Mouse (Mus musculus): ENCODE results near the gene Sox13. TPM values are rescaled to one million over a fixed set of nuclear protein-coding genes. Genes with fewer than 3 reads are reported as not detected.
A peak's percentile ranks its signal among the peaks of the same experiment; 100 is the strongest.

Gene Sox13
- polyA plus RNA-seq (2015; fragmentation: Nextera tagmentation; extraction: Ambion mirVana): 4.3 and 4.9 TPM in 2 replicates

DNA sequence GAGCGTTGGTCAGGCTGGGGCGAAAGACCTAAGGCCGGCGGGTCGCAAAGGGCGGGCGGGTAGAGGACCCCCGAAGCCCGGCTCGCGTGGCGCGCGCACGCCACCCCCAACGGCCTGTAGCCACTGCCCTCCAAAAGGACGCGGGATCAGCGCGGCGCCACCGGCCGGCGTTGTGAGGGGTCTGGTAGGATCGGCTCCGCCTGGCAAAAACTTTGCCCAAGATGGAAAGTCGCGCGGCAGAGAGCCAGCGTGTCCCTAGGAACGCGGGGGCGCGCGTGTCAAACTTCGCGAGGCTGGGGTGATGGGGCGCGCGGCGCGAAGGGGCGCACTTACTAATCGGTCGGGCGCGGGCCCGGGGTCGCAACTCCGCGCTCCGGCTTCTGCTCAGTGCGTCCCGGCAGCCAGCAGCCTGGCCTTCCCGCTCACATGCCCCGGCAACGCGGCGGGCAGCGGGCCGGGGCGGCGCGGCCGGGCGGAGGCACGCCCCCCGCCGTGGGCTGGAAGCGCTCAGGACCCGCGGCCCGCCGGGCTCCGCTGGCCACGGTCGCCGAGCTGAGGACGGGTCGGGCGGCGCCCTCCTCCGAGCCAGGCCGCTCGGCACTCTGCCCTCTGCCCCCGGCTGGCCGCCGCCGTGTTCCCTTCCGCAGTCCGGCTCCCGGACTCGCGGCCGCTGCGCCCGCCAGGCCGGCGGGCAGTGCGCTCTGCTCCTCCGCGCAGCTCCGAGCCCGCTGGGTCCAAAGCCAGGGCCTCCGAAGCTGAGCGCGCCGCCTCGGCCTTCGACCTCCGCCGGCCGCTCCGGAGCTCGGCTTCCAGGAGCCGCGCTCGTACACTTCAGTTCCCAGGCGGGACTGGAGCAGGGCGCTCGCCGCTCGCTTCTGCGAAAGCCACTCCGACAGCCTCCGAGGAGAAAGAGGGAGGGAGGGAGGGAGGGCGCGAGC is at the start of gene Sox13:
Gene Sox13 (minus strand): TSS at position 835 of the 938 bp plus-strand sequence.
- peak within 1 kb of the TSS; percentile 83 for H3K4me3 ChIP-seq
- H3K36me3 ChIP-seq: no peaks in the 10 kb centered on the region
- H3K9ac ChIP-seq: peak within 1 kb of the TSS; percentile 87
- peaks cover 18% of the 10 kb centered on the region for H3K27me3 ChIP-seq (replicated peaks)
- no peaks in the 10 kb centered on the region for H3K9me3 ChIP-seq
- H3K27ac ChIP-seq (replicated peaks): peak within 1 kb of the TSS; percentile 85
- peak; percentile 27; the same call in 1 of the 2 replicates for ATAC-seq (ENCODE audit: extremely low read depth, insufficient number of reproducible peaks, low FRiP score, low TSS enrichment)
- peaks cover 25% of the 10 kb centered on the region for H3K4me1 ChIP-seq
- peak within 1 kb of the TSS; percentile 99 for H3K4me2 ChIP-seq
- under 1% methylated on average over 106 of the region's 128 CpGs for WGBS

DNA sequence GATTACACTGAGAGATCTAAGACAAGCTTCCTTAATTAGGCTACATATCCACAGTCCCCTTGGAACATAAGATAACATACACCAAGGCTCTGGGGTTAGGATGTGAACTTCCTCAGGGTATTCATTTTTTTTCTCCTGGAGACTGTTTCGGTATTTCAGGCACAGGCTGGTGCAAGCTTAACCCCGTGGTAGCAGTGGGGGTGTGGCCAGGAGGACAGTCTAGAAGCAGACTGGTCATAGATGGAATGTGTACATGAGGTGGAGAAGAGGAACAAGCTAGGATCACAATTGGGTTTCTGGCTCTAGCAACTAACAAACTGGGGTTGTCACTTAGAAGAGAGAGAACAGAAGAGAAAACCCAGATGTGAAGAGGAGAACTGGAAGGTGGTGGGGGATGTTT is 47.4 kb upstream of the Sox13 start:
- Histone ChIP-seq H3K9me3 (no peaks in the 10 kb centered on the region), H3K27ac (replicated peaks) (peak overlapping the region; percentile 63), H3K4me1 (peaks cover 27% of the 10 kb centered on the region), H3K9ac (no peak overlapping the region), H3K27me3 (replicated peaks) (no peaks in the 10 kb centered on the region), H3K4me3 (no peak overlapping the region), H3K4me2 (no peak overlapping the region), H3K36me3 (no peaks in the 10 kb centered on the region)
- no peak for ATAC-seq (ENCODE audit: extremely low read depth, insufficient number of reproducible peaks, low FRiP score, low TSS enrichment)
- 19% methylated on average over 2 of the region's 2 CpGs for WGBS

DNA sequence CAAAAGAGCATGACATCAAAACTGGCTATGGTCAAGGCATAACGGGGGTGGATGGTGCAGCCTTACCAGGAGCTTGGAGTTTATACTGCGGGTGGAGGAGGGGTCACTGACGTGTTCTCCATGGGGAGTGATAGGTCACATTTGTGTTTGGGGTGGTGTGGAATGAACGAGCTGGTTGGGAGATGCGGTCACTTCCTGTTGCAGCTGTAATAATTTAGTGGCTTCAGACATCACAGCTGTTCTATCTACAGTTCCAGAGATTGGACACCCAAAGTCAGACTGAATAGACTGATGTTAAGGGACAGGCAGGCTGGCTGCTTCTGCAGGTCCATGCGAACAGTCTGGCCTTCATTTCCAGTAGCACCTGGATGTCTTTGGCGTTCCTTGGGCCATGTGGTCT is 46.9 kb upstream of the Sox13 start:
- Histone ChIP-seq H3K27ac (replicated peaks) (peak overlapping the region; percentile 63), H3K9ac (no peak overlapping the region), H3K27me3 (replicated peaks) (no peaks in the 10 kb centered on the region), H3K36me3 (no peaks in the 10 kb centered on the region), H3K9me3 (no peaks in the 10 kb centered on the region), H3K4me1 (peaks cover 27% of the 10 kb centered on the region), H3K4me3 (no peak overlapping the region), H3K4me2 (no peak overlapping the region)
- no peak for ATAC-seq (ENCODE audit: extremely low read depth, insufficient number of reproducible peaks, low FRiP score, low TSS enrichment)
- 49% methylated on average over 7 of the region's 7 CpGs for WGBS

DNA sequence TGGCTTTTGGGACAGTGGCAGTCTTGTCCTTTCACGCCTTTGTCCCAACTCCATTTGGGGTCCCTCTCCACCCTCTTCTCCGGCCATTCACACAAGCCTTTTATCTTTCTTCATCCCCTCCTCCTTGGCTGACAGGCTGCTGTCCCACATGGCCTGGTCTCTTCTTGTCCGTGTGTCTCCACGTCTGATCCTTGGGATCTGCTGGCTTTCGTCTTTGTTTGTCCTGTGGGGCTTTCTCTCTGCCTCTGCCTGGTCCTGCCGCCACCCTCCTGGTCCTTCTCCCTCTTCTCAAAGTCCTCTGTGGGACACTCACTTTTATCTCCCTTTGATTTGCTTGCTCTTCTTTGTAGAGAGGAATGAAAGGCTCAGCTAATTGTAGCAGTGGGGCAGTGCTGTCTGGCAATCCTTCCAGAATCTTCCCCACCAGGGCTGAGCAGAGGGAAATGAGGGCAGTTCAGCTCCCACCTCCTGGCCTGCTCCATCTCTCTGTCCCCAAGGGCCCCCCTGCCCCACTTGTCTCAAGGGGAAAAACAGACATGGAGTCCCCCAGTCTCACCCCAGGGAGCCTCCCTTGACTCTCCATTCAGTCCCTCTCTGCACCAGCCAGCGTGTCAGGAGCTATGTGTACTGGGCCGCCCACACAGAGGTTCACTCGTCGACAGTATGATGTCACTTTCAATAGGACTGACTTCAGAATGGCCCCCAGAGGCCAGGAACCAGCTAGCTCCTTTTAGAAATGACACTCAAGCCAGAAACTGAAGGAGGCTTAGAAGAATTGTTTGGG is 46.3 kb upstream of the Sox13 start:
- 0 out of 2 replicates have a peak overlapping the region, but pooled peaks have one; percentile 28 for H3K9ac ChIP-seq
- H3K27me3 ChIP-seq (replicated peaks): no peaks in the 10 kb centered on the region
- no peak overlapping the region for H3K4me3 ChIP-seq
- no peaks in the 10 kb centered on the region for H3K36me3 ChIP-seq
- H3K9me3 ChIP-seq: no peaks in the 10 kb centered on the region
- peak overlapping the region; percentile 63 for H3K27ac ChIP-seq (replicated peaks)
- peaks cover 31% of the 10 kb centered on the region for H3K4me1 ChIP-seq
- peak; percentile 63 for ATAC-seq (ENCODE audit: extremely low read depth, insufficient number of reproducible peaks, low FRiP score, low TSS enrichment)
- H3K4me2 ChIP-seq: no peak overlapping the region; the same call in 1 of the 2 replicates
- 30% methylated on average over 10 of the region's 10 CpGs for WGBS

DNA sequence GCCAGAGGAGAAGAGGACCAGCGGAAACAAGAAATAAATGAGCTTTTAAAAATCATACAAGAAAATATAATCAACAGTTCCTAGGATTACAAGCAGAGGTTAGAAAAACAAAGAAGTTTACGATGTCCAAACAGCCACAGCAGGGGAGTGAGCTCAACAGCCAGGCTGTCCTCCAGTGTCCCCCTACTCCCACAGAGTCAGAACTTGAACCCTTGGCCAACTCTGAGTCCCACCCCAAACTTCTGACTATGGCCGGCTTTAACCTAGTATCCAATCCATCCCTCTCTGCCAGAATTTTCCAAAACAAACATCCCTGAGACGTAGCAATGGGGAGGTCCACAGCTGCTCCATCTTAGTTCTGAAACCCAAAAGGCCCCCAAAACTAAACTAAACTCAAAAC is 45.0 kb upstream of the Sox13 start:
- Histone ChIP-seq H3K36me3 (no peaks in the 10 kb centered on the region), H3K4me2 (no peak overlapping the region), H3K9ac (no peak overlapping the region), H3K4me3 (no peak overlapping the region), H3K4me1 (peaks cover 37% of the 10 kb centered on the region), H3K9me3 (no peaks in the 10 kb centered on the region), H3K27ac (replicated peaks) (no peak overlapping the region), H3K27me3 (replicated peaks) (no peaks in the 10 kb centered on the region)
- ATAC-seq (ENCODE audit: extremely low read depth, insufficient number of reproducible peaks, low FRiP score, low TSS enrichment): no peak
- WGBS: 77% methylated on average over 4 of the region's 4 CpGs

DNA sequence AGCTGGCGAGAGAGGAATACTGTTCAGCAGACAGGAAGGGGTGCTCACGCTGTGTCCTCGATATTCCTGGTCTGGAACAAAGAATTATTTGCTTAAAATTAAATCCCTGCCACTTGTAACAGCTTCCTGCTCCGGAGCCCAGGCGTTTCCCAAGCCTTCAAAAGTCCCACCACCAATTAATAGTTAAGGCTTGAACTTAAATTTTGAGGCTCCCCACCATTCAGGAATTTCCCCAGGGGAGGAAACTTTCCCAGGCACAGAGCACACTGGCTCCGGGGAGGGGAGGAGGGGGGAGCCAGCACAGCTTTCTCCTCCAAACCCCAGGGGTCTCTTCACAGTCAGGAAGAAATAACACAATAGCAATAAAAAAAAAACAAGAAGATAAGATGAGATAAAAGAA is 44.6 kb upstream of the Sox13 start:
- Histone ChIP-seq H3K36me3 (no peaks in the 10 kb centered on the region), H3K9ac (no peak overlapping the region), H3K27ac (replicated peaks) (no peak overlapping the region), H3K27me3 (replicated peaks) (no peaks in the 10 kb centered on the region), H3K9me3 (no peaks in the 10 kb centered on the region), H3K4me3 (no peak overlapping the region), H3K4me2 (no peak overlapping the region), H3K4me1 (peaks cover 37% of the 10 kb centered on the region)
- ATAC-seq (ENCODE audit: extremely low read depth, insufficient number of reproducible peaks, low FRiP score, low TSS enrichment): no peak
- 35% methylated on average over 6 of the region's 6 CpGs for WGBS

DNA sequence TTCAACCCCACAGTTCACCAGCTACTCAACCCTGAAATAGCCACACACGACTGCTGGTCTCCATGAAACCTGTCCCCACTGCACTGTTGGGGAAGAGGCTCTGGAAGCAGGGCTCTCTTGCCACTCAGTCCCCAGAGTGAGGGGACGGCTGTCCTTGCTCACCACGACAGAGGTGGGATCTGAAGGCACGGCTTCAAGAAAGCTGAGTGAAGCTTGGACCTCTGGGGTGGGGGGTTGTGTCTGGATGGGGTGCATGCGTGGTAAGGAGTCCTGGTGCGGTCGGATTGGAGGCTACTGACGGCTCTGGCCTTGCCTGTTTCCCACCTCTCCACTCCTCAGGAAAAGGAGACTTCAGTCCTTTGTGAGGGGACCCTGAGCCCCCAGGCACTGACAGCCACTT is 43.7 kb upstream of the Sox13 start:
- H3K36me3 ChIP-seq: no peaks in the 10 kb centered on the region

DNA sequence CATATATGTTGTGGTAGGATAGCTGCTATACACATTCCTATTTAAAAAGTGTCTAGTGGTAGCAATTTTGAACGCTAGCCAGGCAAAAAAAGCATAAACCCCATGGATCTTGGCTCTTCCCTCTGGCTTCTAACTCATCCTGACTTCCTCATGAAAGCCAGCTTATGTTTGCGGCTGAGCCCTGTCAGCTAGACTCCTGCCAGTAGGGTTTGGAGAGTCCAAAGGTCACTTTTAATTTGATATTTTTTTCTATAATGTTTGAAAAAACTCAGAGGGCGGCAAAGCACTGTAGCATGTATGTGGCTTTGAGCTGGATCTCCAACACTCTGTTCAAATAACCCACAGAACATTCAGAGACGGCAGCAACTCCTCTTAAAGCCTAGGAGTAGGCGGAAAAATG is 39.0 kb upstream of the Sox13 start:
- peaks cover 13% of the 10 kb centered on the region for H3K4me1 ChIP-seq
- no peak for ATAC-seq (ENCODE audit: extremely low read depth, insufficient number of reproducible peaks, low FRiP score, low TSS enrichment)
- H3K4me3 ChIP-seq: no peak overlapping the region
- no peaks in the 10 kb centered on the region for H3K27me3 ChIP-seq (replicated peaks)
- H3K27ac ChIP-seq (replicated peaks): no peak overlapping the region
- H3K36me3 ChIP-seq: no peaks in the 10 kb centered on the region
- no peak overlapping the region for H3K4me2 ChIP-seq
- H3K9me3 ChIP-seq: peaks cover 5% of the 10 kb centered on the region; the same call in 1 of the 2 replicates
- 83% methylated on average over 5 of the region's 5 CpGs for WGBS
- H3K9ac ChIP-seq: no peak overlapping the region

More for the DNA sequence above, 43.7 kb upstream of the Sox13 start:
- 69% methylated on average over 8 of the region's 8 CpGs for WGBS
- no peak for ATAC-seq (ENCODE audit: extremely low read depth, insufficient number of reproducible peaks, low FRiP score, low TSS enrichment)
- Histone ChIP-seq H3K9ac (no peak overlapping the region), H3K4me1 (peaks cover 37% of the 10 kb centered on the region), H3K27ac (replicated peaks) (no peak overlapping the region), H3K4me2 (no peak overlapping the region), H3K9me3 (no peaks in the 10 kb centered on the region), H3K4me3 (no peak overlapping the region), H3K27me3 (replicated peaks) (no peaks in the 10 kb centered on the region)

DNA sequence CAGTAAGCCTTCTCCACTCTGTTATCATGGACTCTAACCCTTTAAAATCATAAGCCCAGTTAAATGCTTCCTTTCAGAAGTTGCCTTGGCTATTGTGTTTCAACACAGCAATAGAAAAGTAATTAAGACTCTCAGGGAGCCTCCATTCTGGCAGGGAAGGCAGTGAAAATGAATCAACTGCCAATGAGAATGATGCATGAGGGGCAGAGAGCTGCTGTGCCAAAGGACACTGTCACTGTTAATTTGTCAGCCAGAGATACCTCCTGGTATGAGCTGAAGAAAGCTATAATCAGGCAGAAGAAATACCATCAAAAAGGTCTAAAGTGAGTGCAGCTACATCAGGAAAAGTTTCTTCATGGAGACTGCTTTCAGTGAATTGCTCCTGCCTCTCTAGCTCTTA is 36.8 kb upstream of the Sox13 start:
- H3K4me1 ChIP-seq: peaks cover 9% of the 10 kb centered on the region
- no peaks in the 10 kb centered on the region for H3K27me3 ChIP-seq (replicated peaks)
- H3K4me3 ChIP-seq: no peak overlapping the region
- no peak overlapping the region for H3K27ac ChIP-seq (replicated peaks)
- H3K4me2 ChIP-seq: no peak overlapping the region
- H3K9me3 ChIP-seq: peaks cover 5% of the 10 kb centered on the region; the same call in 1 of the 2 replicates
- no peaks in the 10 kb centered on the region for H3K36me3 ChIP-seq
- no peak overlapping the region for H3K9ac ChIP-seq
- no peak for ATAC-seq (ENCODE audit: extremely low read depth, insufficient number of reproducible peaks, low FRiP score, low TSS enrichment)

DNA sequence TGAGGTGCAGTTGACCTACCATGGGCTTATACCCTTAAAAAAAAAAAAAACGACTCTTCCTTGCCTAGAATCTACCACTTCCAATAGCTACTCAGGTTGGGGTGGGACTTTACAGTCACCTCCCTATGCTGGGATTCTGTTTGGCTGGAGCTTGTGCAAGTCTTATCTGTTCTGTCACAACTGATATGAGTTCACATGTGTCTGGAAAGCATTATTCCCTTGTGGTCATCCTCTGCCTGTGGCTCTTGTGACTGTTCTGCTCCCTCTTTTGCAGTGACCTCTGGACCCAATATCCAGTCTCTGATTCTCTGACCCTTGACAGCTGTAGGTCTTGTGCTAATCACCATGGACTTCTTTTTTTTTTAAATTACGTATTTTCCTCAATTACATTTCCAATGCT is 31.9 kb upstream of the Sox13 start:
- Histone ChIP-seq H3K4me2 (no peak overlapping the region), H3K27ac (replicated peaks) (no peak overlapping the region), H3K4me1 (peaks cover 17% of the 10 kb centered on the region), H3K4me3 (no peak overlapping the region), H3K9ac (no peak overlapping the region), H3K27me3 (replicated peaks) (no peaks in the 10 kb centered on the region), H3K9me3 (0 out of 2 replicates have a peak, but pooled peaks cover 3% of the 10 kb centered on the region), H3K36me3 (no peaks in the 10 kb centered on the region)
- 49% methylated on average over 2 of the region's 2 CpGs for WGBS
- no peak for ATAC-seq (ENCODE audit: extremely low read depth, insufficient number of reproducible peaks, low FRiP score, low TSS enrichment)

DNA sequence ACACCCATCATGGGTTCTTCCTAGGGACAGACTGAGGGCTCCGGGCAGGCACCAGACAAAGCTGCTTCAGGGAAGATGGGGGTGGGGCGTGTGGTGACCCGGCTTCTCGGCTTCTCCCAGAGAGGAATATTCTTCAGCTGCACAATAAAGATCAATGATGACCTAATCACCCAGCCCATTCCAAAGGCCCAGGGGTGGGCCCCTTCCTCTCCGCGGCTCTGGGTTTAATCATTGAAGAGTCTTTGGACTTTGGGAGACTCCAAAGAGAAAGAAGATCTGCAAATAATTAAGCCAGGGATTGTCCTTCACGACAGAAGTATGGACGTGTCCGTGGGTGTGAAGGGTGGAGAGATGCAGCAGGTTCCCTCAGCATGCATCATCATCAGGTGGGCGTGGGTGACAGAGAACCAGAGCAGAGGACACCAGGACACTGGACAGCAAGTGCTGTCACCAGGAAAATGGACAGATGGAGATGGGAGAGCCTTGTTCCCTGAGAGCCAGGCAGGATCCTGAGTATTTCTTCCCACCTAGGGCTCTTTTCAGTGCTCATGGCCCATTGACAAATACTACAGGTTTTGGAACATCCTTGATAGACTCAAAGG is 28.5 kb upstream of the Sox13 start:
- Histone ChIP-seq H3K9ac (peak overlapping the region; percentile 61), H3K4me3 (no peak overlapping the region), H3K27ac (replicated peaks) (peak overlapping the region; percentile 79), H3K27me3 (replicated peaks) (no peaks in the 10 kb centered on the region), H3K4me1 (peaks cover 25% of the 10 kb centered on the region), H3K9me3 (no peaks in the 10 kb centered on the region), H3K4me2 (peak overlapping the region; percentile 25; the same call in 1 of the 2 replicates), H3K36me3 (no peaks in the 10 kb centered on the region)
- WGBS: 53% methylated on average over 10 of the region's 10 CpGs
- no peak for ATAC-seq (ENCODE audit: extremely low read depth, insufficient number of reproducible peaks, low FRiP score, low TSS enrichment)
